Mouse (Mus musculus) hindbrain, postnatal 0 days (tissue): ENCODE results near the gene Serpinf2. TPM values are rescaled to one million over a fixed set of nuclear protein-coding genes. Genes with fewer than 3 reads are reported as not detected.

Experiments used
- ATAC-seq: fragments of 200-750 bp; cut with Nextera tagmentation; 2 replicates; pipeline ENCODE4 v1.8.0; 2017; ENCODE audit warnings: mild to moderate bottlenecking, moderate TSS enrichment, moderate library complexity
- DNase-seq: peaks from one replicate; pipeline ENCODE4 v3.0.0-alpha.2; 2015; ENCODE audit warnings: low spot score
- H3K27ac ChIP-seq: fragments of 300-500 bp; sonication (generic); 2 replicates; pipeline ENCODE4 v1.5.1; 2014; ENCODE audit warnings: mild to moderate bottlenecking
- H3K27me3 ChIP-seq: fragments of 300-500 bp; sonication (generic); 2 replicates; pipeline ENCODE4 v1.6.1; 2014; ENCODE audit warnings: low read length, mixed read lengths; ENCODE audit not compliant: insufficient read depth
- H3K36me3 ChIP-seq: fragments of 300-500 bp; sonication (generic); 2 replicates; pipeline ENCODE4 v1.6.1; 2014; ENCODE audit warnings: low read length, mixed read lengths; ENCODE audit not compliant: insufficient read depth
- H3K4me1 ChIP-seq: fragments of 300-500 bp; sonication (generic); 2 replicates; pipeline ENCODE4 v1.6.1; 2014; ENCODE audit warnings: antibody characterized with exemption, low read length, mixed read lengths; ENCODE audit not compliant: insufficient read depth
- H3K4me2 ChIP-seq: fragments of 300-500 bp; sonication (generic); 2 replicates; pipeline ENCODE4 v1.6.1; 2014; ENCODE audit warnings: low read depth, mild to moderate bottlenecking, low read length, moderate library complexity, mixed read lengths
- H3K4me3 ChIP-seq: fragments of 300-500 bp; sonication (generic); 2 replicates; pipeline ENCODE4 v1.5.1; 2014; ENCODE audit warnings: low read length
- H3K9ac ChIP-seq: fragments of 300-500 bp; sonication (generic); replicated peaks from 2 replicates; pipeline ENCODE4 v1.6.1; 2014; ENCODE audit warnings: mild to moderate bottlenecking, low read length, moderate library complexity, mixed read lengths
- H3K9me3 ChIP-seq: fragments of 300-500 bp; sonication (generic); 2 replicates; pipeline ENCODE4 v1.6.1; 2016; ENCODE audit warnings: low read length, mixed read lengths
- CTCF ChIP-seq: IDR thresholded peaks from 2 replicates; pipeline ENCODE4 v1.5.1; 2016; ENCODE audit warnings: antibody characterized with exemption, control low read depth, low read depth
- WGBS: fragments of 180-500 bp; shearing (Covaris S2); extraction: QIAGEN DNeasy Blood & Tissue Kit; methylation state at CpG from one replicate; pipeline ENCODE4 v1.1.7; 2014; 5-methylcytosine and 5-hydroxymethylcytosine counted together
- polyA plus RNA-seq: library from polyadenylated mRNA; unstranded; fragments of >200 nt; fragmentation: Nextera tagmentation; extraction: Ambion mirVana; gene quantifications from 2 replicates; pipeline ENCODE4 v1.2.1, GENCODE M21; 2015
- total RNA-seq: library from RNA; depleted of rRNA; stranded (reverse); fragments of >200 nt; gene quantifications from 2 replicates; pipeline ENCODE4 v1.2.3, GENCODE M21; 2014

The Serpinf2 gene
- total and polyA plus RNA-seq, 2 experiments from 2014 or later: 0.05 TPM; not detected in 1

GRCm38 (mm10) chr11:75463624-75464023, 24.2 kb upstream of the Serpinf2 start:
- no peak for ATAC-seq
- H3K9me3 ChIP-seq: no peaks in the 10 kb centered on the region
- H3K27ac ChIP-seq: no peak overlapping the region
- no peak overlapping the region for H3K4me3 ChIP-seq
- no peak for DNase-seq
- peaks cover 11% of the 10 kb centered on the region for H3K36me3 ChIP-seq
- H3K4me1 ChIP-seq: peaks cover 25% of the 10 kb centered on the region
- 71% methylated on average over 4 of the region's 4 CpGs for WGBS
- no peaks in the 10 kb centered on the region for H3K27me3 ChIP-seq
- H3K9ac ChIP-seq: no peak overlapping the region
- TF ChIP-seq CTCF: no peak
- H3K4me2 ChIP-seq: no peak overlapping the region

- no peak for ATAC-seq
- Histone ChIP-seq H3K4me3 (peak overlapping the region; percentile 91), H3K27ac (no peak overlapping the region), H3K36me3 (peaks cover 11% of the 10 kb centered on the region), H3K27me3 (no peaks in the 10 kb centered on the region), H3K9ac (peak overlapping the region; percentile 71; the same call in 1 of the 2 replicates), H3K9me3 (no peaks in the 10 kb centered on the region), H3K4me2 (peak overlapping the region; percentile 98), H3K4me1 (peaks cover 25% of the 10 kb centered on the region)
- 4% methylated on average over 9 of the region's 9 CpGs for WGBS
- TF ChIP-seq CTCF: no peak
- peak; percentile 51 for DNase-seq
These were observed 23.5 kb upstream of the Serpinf2 start for GRCm38 (mm10) chr11:75462865-75463336.

- TF ChIP-seq CTCF: no peak
- DNase-seq (peak; percentile 12), ATAC-seq (no peak)
- Histone ChIP-seq H3K9me3 (no peaks in the 10 kb centered on the region), H3K27me3 (no peaks in the 10 kb centered on the region), H3K9ac (peak overlapping the region; percentile 71), H3K4me1 (peaks cover 21% of the 10 kb centered on the region), H3K36me3 (peaks cover 11% of the 10 kb centered on the region), H3K4me3 (peak overlapping the region; percentile 91), H3K4me2 (peak overlapping the region; percentile 98), H3K27ac (peak overlapping the region; percentile 75; the same call in 1 of the 2 replicates)
- 7% methylated on average over 12 of the region's 16 CpGs for WGBS
These were observed 22.9 kb upstream of the Serpinf2 start for GRCm38 (mm10) chr11:75462253-75462783.

- peak overlapping the region; percentile 71 for H3K9ac ChIP-seq
- H3K4me2 ChIP-seq: peak overlapping the region; percentile 98
- no peaks in the 10 kb centered on the region for H3K27me3 ChIP-seq
- peak overlapping the region; percentile 91 for H3K4me3 ChIP-seq
- no peak for TF ChIP-seq CTCF
- peaks cover 11% of the 10 kb centered on the region for H3K36me3 ChIP-seq
- WGBS: under 1% methylated on average over 23 of the region's 30 CpGs
- H3K27ac ChIP-seq: peak overlapping the region; percentile 75; the same call in 1 of the 2 replicates
- no peak for DNase-seq
- ATAC-seq: peak; percentile 37
- H3K4me1 ChIP-seq: peaks cover 21% of the 10 kb centered on the region
- no peaks in the 10 kb centered on the region for H3K9me3 ChIP-seq
These were observed 22.4 kb upstream of the Serpinf2 start for GRCm38 (mm10) chr11:75461743-75462252.

GRCm38 (mm10) chr11:75460844-75461742, 21.7 kb upstream of the Serpinf2 start, which contains the start of gene Tlcd2:
TSS of gene Tlcd2 (plus strand) at chr11:75461715.
- peaks cover 11% of the 10 kb centered on the region for H3K36me3 ChIP-seq
- peak within 1 kb of the TSS; percentile 98 for H3K4me2 ChIP-seq
- ATAC-seq (peak; percentile 97), DNase-seq (peak; percentile 100)
- peak within 1 kb of the TSS; percentile 88 for H3K27ac ChIP-seq
- peak within 1 kb of the TSS; percentile 91 for H3K4me3 ChIP-seq
- no peaks in the 10 kb centered on the region for H3K27me3 ChIP-seq
- WGBS: under 1% methylated on average over 46 of the region's 46 CpGs
- H3K9ac ChIP-seq: peak within 1 kb of the TSS; percentile 71
- TF ChIP-seq CTCF: peak; percentile 22; the same call in 1 of the 2 replicates
- peaks cover 21% of the 10 kb centered on the region for H3K4me1 ChIP-seq
- H3K9me3 ChIP-seq: no peaks in the 10 kb centered on the region

GRCm38 (mm10) chr11:75460103-75460843, 20.9 kb upstream of the Serpinf2 start:
- Histone ChIP-seq H3K36me3 (peaks cover 3% of the 10 kb centered on the region), H3K27ac (peak overlapping the region; percentile 88), H3K27me3 (no peaks in the 10 kb centered on the region), H3K9me3 (no peaks in the 10 kb centered on the region), H3K9ac (peak overlapping the region; percentile 38), H3K4me3 (peak overlapping the region; percentile 91), H3K4me2 (peak overlapping the region; percentile 81), H3K4me1 (peaks cover 21% of the 10 kb centered on the region)
- DNase-seq: peak; percentile 95
- no peak for ATAC-seq
- TF ChIP-seq CTCF: no peak
- 3% methylated on average over 19 of the region's 19 CpGs for WGBS
